Mouse (Mus musculus) MEL (cell line): ENCODE measurements around the gene Tmem178b.

Experiments used
- ELF1 ChIP-seq: IDR thresholded peaks from 2 replicates; pipeline ENCODE4 v1.6.1; 2014; ENCODE audit warnings: low read depth, mild to moderate bottlenecking, inconsistent platforms, low read length, improper control_type of control experiment, moderate library complexity
- EP300 ChIP-seq, 2 experiments: IDR thresholded peaks; 2 replicates each; pipeline ENCODE4 v1.6.1; 2011; ENCODE audit warnings: improper control_type of control experiment in 2 of 2, low read length in 2 of 2, low read depth in 1 of 2, mild to moderate bottlenecking in 1 of 2
- MXI1 ChIP-seq: IDR thresholded peaks from 2 replicates; pipeline ENCODE4 v1.6.1; 2011; ENCODE audit warnings: mild to moderate bottlenecking, low read depth, low read length, improper control_type of control experiment

GRCm38 (mm10) chr6:40083726-40084125 is 210.7 kb downstream of the Tmem178b start:
- TF ChIP-seq MXI1 (no peak), ELF1 (no peak), EP300 (IDR thresholded peaks at IDR 0.05; ENCODE audit: low read depth in 1 of 2, low read length in 2 of 2) (no peak)
